Mouse (Mus musculus) small intestine, adult 2 months (tissue): ENCODE results near the gene Acadvl.

Experiments
- CTCF ChIP-seq: fragments of 200-500 bp; IDR thresholded peaks from 2 replicates; pipeline ENCODE4 v1.5.1; 2012; ENCODE audit warnings: low read depth, mild to moderate bottlenecking, control low read depth, inconsistent platforms, low read length, moderate library complexity, mixed read lengths; ENCODE audit not compliant: insufficient replicate concordance, insufficient read length; ENCODE audit errors: extremely low read depth
- POLR2A ChIP-seq: fragments of 200-500 bp; IDR thresholded peaks from 2 replicates; pipeline ENCODE4 v1.6.1; 2012; ENCODE audit warnings: low read depth, mild to moderate bottlenecking, control low read depth, inconsistent platforms, low read length, moderate library complexity

- TF ChIP-seq CTCF (no peak), POLR2A (no peak)
Observed at GRCm38 (mm10) chr11:70014051-70014450, 1.2 kb downstream of the Acadvl start.
